ENCODE assay signal across 14 mouse cellular contexts in genomic region chr8:88916064-88916463, GRCm38 (mm10).
"Had no signal": no experiment of that assay in that cellular context is flagged by ENCODE, and none has a peak within 500 bp of the region (broad histone marks: within the 10 kb centered on the region; RNA-seq: fewer than 3 reads in every experiment).

No protein-coding gene starts in this region.

- H3K27ac ChIP-seq: limb, embryonic 13.5 days; liver, embryonic 14.5 days; midbrain, embryonic 10.5 days; neural tube, embryonic 15.5 days; stomach, postnatal 0 days had no signal

- H3K4me3 ChIP-seq: limb, embryonic 13.5 days; midbrain, embryonic 10.5 days; myocyte; neural tube, embryonic 15.5 days had no signal

- H3K4me1 ChIP-seq: midbrain, embryonic 10.5 days had no signal

- H3K9me3 ChIP-seq: limb, embryonic 13.5 days; midbrain, embryonic 10.5 days; neural tube, embryonic 15.5 days had no signal

- DNase-seq: kidney, postnatal 14 days; left cerebral cortex, postnatal 4 days; lung, adult 2 months; lung, postnatal 4 days; midbrain, embryonic 14.5 days; right cerebral cortex, adult 18-20 months; right cerebral cortex, postnatal 25 days; thymus, postnatal 4 days had no signal

- H3K9ac ChIP-seq: limb, embryonic 13.5 days; liver, embryonic 14.5 days; neural tube, embryonic 15.5 days had no signal

- H3K4me2 ChIP-seq: limb, embryonic 13.5 days; neural tube, embryonic 15.5 days had no signal

- H3K36me3 ChIP-seq: limb, embryonic 13.5 days; midbrain, embryonic 10.5 days; neural tube, embryonic 15.5 days had no signal
